Mouse (Mus musculus): ENCODE data around the gene Krt24.

DNA sequence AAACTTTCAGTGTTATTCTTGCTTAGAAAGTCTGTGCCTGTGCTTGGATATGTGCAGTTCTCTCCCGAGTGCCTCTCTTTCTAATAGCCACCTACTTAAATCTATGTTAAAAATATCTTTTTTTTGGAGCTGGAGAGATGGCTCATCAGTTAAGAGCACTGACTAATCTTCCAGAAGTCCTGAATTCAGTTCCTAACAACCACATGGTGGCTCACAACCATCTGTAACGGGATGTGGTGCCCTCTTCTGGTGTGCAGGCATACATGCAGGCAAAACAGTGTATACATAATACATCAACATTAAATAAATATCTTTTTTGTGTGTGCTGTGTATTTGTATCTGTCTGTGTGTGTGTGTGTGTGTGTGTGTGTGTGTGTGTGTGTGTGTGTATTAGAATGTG lies 31.2 kb downstream of the Krt24 start:
- TF ChIP-seq CTCF (IDR thresholded peaks at IDR 0.05; ENCODE audit: insufficient read depth, low read length) = no peak
- no peak for TF ChIP-seq POLR2A (IDR thresholded peaks at IDR 0.05; ENCODE audit: borderline replicate concordance, extremely low read depth, low read depth, low read length)
